Mouse (Mus musculus) embryo, embryonic 10.5 days (tissue): Measurements from ENCODE around the gene I0C0044D17Rik.

Source experiments
- DNase-seq: peaks from one replicate; pipeline ENCODE4 v3.0.0-alpha.2; 2015; ENCODE audit warnings: low spot score

The I0C0044D17Rik gene

GRCm38 (mm10) chr4:98776721-98777427 is 46.8 kb downstream of the I0C0044D17Rik start:
- peak; percentile 66 for DNase-seq

DNA sequence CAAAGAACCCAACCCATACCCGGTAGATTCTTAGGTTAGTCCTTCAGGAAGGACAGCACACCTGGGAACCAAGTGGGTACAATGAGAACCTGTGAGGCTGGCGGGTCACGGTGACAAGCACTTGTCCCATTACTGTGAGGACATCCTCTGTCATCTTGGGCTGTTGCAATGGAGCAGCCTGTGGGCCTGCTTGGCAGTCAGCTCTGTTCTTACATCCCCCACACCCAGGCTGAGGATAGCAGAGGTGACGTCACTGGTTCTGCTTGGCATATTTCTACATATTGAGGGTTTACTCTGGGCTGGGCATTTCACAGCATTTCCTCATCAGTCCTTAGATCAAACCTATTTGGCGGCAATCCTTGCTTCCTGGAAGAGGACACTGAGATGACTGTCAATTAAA is 49.9 kb downstream of the I0C0044D17Rik start:
- DNase-seq: no peak
